Mouse (Mus musculus): ENCODE results near the gene Pmepa1.

GRCm38 (mm10) chr2:173285816-173286538 is 9.6 kb upstream of the Pmepa1 start:
- TF ChIP-seq GATA1 (IDR thresholded peaks at IDR 0.05; ENCODE audit: borderline replicate concordance, low read length), result no peak
- TF ChIP-seq FLI1 (IDR thresholded peaks at IDR 0.05; ENCODE audit: low read length), result no peak
